Mouse (Mus musculus) forelimb bud, embryonic 11.5 days (tissue): ENCODE data around the gene Cluap1.

Source experiments
- DNase-seq: peaks from one replicate; pipeline ENCODE4 v3.0.0-alpha.2; 2012; ENCODE audit warnings: low read depth, low spot score

Cluap1 gene

DNA sequence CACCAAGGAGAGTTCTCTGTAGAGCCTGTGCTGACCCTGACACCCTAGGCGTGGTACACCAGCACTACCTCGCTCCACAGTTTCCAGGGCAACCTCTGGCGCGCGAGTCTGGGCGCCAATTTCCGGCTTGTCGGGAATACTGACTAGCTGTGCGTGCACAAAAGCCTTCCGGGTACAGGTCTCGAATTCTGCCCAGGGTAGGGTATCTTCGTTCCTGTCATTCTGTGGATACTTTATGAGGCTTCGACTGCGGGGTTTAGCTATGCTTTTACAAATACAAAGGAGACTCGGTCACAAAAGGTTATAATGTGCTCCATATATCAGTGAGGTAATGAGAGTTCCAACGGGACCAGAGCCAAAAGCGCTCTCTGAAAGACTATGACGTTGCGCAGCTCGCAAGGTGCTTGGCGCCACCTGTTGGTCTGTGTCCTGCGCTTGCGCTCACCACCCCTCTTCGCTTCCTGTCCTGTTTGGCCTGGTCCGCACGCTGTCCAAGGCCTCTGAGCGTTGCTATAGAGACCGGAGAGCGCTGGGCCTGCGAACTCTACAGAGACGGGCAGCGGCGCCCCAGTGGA lies at the start of gene Cluap1, which contains the start of gene 1700037C18Rik:
TSS of gene Cluap1 (plus strand) at position 265 of the 575 bp plus-strand sequence.
TSS of gene 1700037C18Rik (minus strand) at position 153 of the 575 bp plus-strand sequence.
- peak; percentile 95 for DNase-seq

- DNase-seq: no peak
Observed at GRCm38 (mm10) chr16:3859254-3859653, 49.3 kb upstream of the Cluap1 start.

DNA sequence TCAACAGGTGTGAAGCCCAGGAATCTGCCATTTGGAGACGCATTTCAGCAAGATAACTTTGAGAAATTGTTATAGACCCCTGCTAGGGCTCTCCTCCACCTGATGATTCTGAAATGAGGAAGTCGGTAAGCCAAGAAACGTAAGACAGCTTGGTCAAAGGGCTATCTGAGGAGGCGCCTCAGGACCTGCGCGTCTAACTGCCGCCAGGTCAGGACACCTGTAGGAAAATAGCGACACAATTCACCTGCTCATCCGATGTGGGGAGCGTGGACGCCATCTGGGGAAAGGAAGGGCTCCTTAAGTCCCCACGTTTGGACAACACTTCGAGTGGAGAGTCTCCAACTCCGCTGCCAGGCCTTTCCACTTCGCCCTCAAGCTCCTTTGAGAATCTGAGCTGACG lies 36.8 kb upstream of the Cluap1 start:
- no peak for DNase-seq

DNA sequence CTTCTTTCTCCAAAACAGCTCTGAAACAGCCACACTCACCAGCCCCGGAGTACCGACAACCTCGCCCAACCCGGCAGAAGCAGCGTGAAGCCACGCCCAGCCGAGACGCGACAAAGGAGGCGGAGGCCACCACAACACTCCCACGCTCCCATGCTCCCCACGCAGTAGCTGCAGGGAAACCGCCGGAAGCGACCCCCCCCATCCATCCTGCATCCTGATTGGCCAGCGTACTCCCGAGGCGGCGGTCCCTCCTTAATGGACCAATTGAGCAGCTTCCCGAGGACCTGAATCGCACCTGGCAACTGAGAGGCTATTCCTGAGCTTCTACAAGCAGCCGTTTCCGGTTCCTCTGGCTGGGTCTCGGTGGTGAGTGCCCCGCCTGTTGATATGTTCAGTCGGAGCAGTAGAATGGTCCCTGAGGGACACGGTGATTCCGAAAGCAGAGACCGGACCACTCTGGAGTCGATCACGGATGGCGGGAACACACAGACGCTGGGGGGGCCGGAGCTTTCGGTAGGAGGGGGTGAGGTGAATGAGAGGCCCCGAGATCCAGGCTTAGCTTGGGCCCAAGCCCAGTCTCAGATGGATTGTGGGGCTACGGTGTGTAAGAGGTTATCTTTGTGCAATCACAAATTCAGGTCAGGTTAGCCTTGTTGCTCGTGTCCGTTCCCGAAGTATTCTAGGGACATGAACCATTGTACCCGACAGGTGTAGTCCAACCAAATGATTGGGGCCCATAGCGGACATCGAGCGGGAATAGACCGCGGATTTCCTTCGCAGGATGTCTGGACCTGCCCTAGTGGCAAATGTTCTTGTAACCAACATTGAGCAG lies 36.2 kb upstream of the Cluap1 start, which contains the start of gene Naa60:
TSS of gene Naa60 (plus strand) at position 160 of the 832 bp plus-strand sequence.
- DNase-seq: peak; percentile 92

- no peak for DNase-seq
Observed at GRCm38 (mm10) chr16:3876346-3876745, 32.3 kb upstream of the Cluap1 start.

GRCm38 (mm10) chr16:3884201-3885064 lies 24.2 kb upstream of the Cluap1 start, which contains the start of the genes Zfp597 and Gm20695:
TSS of gene Zfp597 (minus strand) at chr16:3884561.
TSS of gene Gm20695 (plus strand) at chr16:3884648.
- peak; percentile 85 for DNase-seq

- no peak for DNase-seq
Observed at GRCm38 (mm10) chr16:3885065-3885670, 23.4 kb upstream of the Cluap1 start.

DNA sequence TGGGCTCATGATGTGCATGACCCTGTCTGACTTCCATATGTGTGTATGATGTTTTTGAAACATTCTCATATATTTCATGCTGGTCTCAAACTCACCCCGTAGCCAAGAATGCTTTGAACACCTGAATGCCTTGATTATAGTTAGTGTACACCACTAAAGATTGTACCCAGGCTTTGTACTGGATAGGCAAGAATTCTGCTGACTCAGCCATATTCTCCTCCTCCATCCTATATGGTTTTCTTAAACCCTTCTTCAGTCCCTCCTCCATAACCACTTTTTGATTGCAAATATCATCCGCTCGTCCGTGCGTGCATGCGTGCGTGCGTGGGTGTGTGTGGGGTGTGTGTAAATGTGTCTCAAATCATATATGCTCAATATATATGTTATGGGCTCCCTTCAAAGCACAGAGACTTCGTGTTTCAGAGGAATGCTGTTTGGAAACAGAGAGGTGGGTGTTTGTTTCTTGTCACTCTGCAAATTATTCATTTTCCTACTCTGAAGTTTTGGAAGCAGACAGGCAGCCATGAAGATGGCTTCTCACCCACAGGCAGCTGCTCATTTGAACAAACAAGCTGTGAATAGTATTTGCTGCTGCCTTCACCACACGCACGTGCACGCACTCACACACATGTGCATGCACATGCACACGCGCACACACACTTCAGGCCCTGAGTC lies 16.8 kb upstream of the Cluap1 start:
- no peak for DNase-seq

GRCm38 (mm10) chr16:3893739-3894138 lies 14.9 kb upstream of the Cluap1 start:
- DNase-seq: no peak

DNA sequence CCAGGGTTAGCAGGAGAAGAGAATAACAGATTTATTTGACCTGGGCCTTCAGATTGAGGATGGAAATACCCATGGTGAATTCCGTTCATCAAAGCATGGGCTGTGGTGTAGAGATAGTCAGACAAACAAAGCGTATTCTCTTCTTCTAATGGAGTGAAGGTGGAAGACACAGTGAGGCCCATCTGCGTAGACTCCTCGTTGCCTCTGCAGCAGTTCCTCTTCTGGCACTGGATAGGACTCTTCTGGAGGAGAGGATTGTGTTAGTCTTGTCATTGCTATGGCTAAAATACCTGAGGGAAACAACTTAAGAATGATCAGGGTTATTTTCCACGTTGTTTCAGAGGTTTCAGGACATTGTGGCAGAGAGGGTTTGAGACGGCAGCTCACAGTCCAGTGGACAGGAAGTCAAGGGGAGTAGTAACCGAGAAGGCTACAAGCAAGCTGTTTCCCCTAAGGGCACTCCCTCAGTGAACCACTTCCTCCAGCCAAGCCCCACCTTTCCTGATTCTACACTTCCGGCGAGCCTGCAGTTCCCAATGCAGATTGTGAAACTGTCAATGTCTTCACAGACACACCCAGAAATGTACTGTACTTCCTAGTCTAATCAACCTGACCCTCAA lies 13.3 kb upstream of the Cluap1 start:
- no peak for DNase-seq

DNA sequence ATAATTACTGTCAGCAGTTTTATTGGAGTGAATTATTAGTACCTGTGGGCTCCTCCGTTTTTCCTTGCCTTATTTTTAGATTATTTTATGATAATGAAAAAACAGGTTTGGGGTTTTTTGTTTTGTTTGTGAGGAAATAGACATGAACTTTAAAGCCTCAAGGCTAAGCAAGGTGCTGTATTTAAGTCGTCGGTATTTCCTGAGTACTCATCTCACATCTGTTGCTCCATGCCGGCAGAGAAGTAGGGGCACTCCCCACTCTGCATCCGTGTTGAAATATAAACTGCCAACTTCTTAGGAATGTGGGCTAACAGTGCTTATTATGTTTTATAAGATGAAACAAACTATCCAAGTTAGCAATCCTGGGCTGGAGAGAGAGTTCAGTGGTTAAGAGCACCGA lies 12.6 kb upstream of the Cluap1 start:
- no peak for DNase-seq

DNA sequence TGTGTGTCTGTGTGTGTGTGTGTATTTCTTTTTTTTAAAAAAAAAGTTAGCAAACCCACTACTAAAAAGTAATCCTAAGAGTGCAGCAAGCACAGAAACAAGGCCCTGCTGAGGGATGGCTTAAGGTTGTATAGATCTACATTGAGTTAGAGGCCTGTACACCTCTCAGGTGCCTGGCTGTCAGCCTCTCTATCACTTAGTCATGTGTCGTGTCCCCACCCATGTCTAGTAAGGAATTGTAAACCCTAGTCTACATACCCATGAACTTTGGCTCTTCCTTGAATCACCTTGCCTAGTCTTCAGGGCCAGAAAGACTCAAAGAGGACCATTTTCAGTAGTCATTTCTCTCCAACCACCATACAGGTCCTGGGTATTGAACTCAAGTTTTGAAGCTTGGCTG lies 12.0 kb upstream of the Cluap1 start:
- DNase-seq: no peak

GRCm38 (mm10) chr16:3907471-3907870 lies 1.1 kb upstream of the Cluap1 start:
- DNase-seq: no peak

- DNase-seq: no peak
Observed at GRCm38 (mm10) chr16:3909118-3909517, 517 bp downstream of the Cluap1 start.

DNA sequence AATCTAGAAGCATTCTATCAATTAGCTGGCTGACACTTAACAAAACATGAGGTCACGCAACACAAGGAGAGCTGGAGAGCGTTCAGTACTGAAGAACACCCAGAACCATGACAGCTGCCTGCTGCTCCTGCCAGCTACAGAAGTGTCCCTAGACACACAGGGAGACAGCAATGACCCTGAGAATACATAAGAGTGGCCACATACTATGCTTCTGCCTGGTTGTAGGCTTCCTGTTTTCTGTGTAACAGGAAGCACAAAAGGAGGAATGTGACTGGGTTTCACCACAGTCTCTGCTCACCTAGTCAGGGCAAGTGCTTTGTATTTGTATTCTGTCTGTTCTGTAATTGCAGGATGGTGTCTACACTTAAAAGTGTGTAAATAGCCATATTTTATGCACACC lies 12.2 kb downstream of the Cluap1 start:
- no peak for DNase-seq

- no peak for DNase-seq
Observed at GRCm38 (mm10) chr16:3923515-3923914, 14.9 kb downstream of the Cluap1 start.

DNA sequence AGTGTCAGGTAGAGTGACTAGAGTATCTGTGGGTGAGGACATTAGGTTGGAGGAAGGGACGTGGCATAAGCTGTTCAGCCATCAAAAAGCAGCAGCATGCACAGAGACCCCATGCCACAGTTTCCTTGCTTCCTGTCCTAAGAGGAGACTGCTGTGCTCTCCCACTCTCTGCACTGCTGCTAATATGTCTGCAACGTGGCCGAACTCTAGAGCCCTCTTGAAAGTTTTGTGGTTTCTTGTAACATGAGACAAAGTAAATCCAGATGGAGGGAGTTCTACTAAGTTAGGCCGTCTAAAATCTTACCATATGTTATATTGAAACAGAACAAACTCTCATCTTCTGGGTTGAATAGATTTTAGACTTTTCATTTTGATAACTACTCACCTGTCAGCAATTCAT lies 15.4 kb downstream of the Cluap1 start:
- peak; percentile 55 for DNase-seq

DNA sequence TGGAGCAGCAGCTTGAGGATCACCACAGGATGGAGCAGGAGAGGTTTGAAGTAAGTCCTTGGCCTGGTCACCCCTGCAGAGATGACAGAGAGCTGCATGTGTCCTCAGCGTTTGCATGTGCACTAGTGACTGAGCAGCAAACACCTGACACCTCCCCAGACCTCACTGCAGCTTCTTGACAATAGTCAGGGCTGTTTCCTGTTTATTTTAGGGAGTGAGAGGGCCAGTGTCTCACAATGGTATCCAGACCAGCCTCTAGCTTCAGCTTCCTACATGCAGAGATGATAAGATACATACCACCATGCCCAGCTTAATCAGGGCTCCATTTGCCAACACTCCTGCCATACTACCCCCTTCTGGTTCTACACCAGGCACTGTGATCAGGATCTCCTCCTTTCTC lies 20.0 kb downstream of the Cluap1 start:
- DNase-seq: no peak

DNA sequence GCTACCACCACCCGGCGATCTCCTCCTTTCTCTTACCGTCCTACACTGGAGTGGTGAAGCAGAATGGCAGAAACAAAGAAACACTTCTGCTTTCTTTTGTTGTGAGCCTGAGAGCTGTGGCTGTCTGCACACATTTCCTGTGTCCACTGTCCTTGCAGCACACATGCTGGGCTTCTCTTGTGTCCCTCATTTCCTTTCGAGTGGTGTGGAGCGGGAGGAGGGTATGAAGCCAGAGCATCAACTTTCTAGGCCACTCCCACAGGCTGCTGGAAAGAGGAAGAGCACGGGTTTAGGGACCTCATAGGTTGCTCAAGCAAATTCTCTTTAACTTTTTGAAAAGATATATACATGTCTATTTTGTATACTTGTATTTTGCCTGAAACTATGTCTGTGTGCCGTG lies 20.6 kb downstream of the Cluap1 start:
- no peak for DNase-seq

- no peak for DNase-seq
Observed at GRCm38 (mm10) chr16:3933536-3933935, 24.9 kb downstream of the Cluap1 start.
